In the genomic region with DNA sequence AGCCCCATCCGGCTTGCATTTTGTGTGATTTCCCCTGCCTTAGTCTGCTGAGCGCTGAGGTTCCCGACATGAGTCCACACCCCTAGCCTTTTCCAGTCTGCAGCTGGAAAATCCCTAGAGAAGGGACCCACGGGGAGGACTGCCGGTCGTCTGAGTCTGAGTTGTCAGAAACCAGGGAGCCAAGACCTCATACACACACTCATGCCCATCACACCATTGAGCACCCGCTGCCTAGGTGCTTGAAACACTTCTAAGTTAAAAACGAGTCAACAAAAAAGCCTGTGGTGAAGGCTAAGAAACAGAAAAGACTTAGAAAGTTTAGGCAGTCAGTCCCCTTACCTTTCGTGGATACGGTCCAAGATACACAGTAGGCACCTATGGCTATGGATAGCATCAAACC, we compare ENCODE assay signal across 23 mouse cellular contexts.
"Had no signal": no experiment of that assay in that cellular context is flagged by ENCODE, and none has a peak within 500 bp of the region (broad histone marks: within the 10 kb centered on the region; RNA-seq: fewer than 3 reads in every experiment).

No protein-coding gene starts in this region.

- H3K4me1 ChIP-seq: heart, embryonic 10.5 days; hindbrain, embryonic 15.5 days; kidney, embryonic 15.5 days had no signal

- H3K4me2 ChIP-seq: heart, embryonic 12.5 days; hindbrain, embryonic 13.5 days; hindbrain, embryonic 15.5 days; kidney, embryonic 15.5 days; limb, embryonic 13.5 days had no signal

- DNase-seq: gastrocnemius, adult 2 months; gastrocnemius, postnatal 10 days; gastrocnemius, postnatal 25 days; heart, postnatal 10 days; heart, postnatal 4 days; kidney, adult 11 months; kidney, adult 2 months; kidney, adult 9 months; kidney, postnatal 14 days; kidney, postnatal 36 days; layer of hippocampus, adult 9-11 months; layer of hippocampus, postnatal 36 days; left cerebral cortex, postnatal 4 days had no signal

- H3K4me3 ChIP-seq: gastrocnemius, adult 2 months; heart, embryonic 10.5 days; heart, embryonic 12.5 days; hindbrain, embryonic 13.5 days; hindbrain, embryonic 15.5 days; kidney, embryonic 15.5 days; limb, embryonic 13.5 days had no signal

- H3K27me3 ChIP-seq: hindbrain, embryonic 13.5 days; hindbrain, embryonic 15.5 days; kidney, embryonic 15.5 days; limb, embryonic 13.5 days had no signal

- H3K9me3 ChIP-seq: heart, embryonic 10.5 days; heart, embryonic 12.5 days; hindbrain, embryonic 13.5 days; hindbrain, embryonic 15.5 days; kidney, embryonic 15.5 days; limb, embryonic 13.5 days had no signal

- H3K27ac ChIP-seq: gastrocnemius, adult 2 months; heart, embryonic 10.5 days; hindbrain, embryonic 13.5 days; hindbrain, embryonic 15.5 days; hindbrain, postnatal 0 days; kidney, embryonic 15.5 days; kidney, postnatal 0 days; limb, embryonic 13.5 days had no signal

- ATAC-seq: forebrain, embryonic 16.5 days; hindbrain, postnatal 0 days; intestine, embryonic 16.5 days had no signal

- H3K36me3 ChIP-seq: heart, embryonic 10.5 days; heart, embryonic 12.5 days; hindbrain, embryonic 13.5 days; hindbrain, embryonic 15.5 days; kidney, embryonic 15.5 days; limb, embryonic 13.5 days had no signal

- H3K9ac ChIP-seq: heart, embryonic 12.5 days; hindbrain, embryonic 13.5 days; hindbrain, embryonic 15.5 days; kidney, embryonic 15.5 days; limb, embryonic 13.5 days had no signal
